Mouse (Mus musculus) kidney, embryonic 15.5 days (tissue): ENCODE results near the gene Rbm5. TPM values are rescaled to one million over a fixed set of nuclear protein-coding genes. Genes with fewer than 3 reads are reported as not detected.
A peak's percentile ranks its signal among the peaks of the same experiment; 100 is the strongest.

ENCODE experiments used
- ATAC-seq: fragments of 200-750 bp; cut with Nextera tagmentation; replicated peaks from 2 replicates; pipeline ENCODE4 v1.8.0; 2017; ENCODE audit warnings: moderate TSS enrichment; ENCODE audit not compliant: low FRiP score
- H3K27ac ChIP-seq: fragments of 300-500 bp; sonication (generic); 2 replicates; pipeline ENCODE4 v1.5.1; 2015; ENCODE audit warnings: mild to moderate bottlenecking, inconsistent platforms
- H3K27me3 ChIP-seq: fragments of 300-500 bp; sonication (generic); 2 replicates; pipeline ENCODE4 v1.6.1; 2015; ENCODE audit warnings: inconsistent platforms
- H3K36me3 ChIP-seq: fragments of 300-500 bp; sonication (generic); 2 replicates; pipeline ENCODE4 v1.6.1; 2015; ENCODE audit warnings: inconsistent platforms
- H3K4me1 ChIP-seq: fragments of 300-500 bp; sonication (generic); 2 replicates; pipeline ENCODE4 v1.6.1; 2015; ENCODE audit warnings: inconsistent platforms
- H3K4me2 ChIP-seq: fragments of 300-500 bp; sonication (generic); 2 replicates; pipeline ENCODE4 v1.6.1; 2015; ENCODE audit warnings: moderate library complexity, mild to moderate bottlenecking, inconsistent platforms
- H3K4me3 ChIP-seq: fragments of 300-500 bp; sonication (generic); replicated peaks from 2 replicates; pipeline ENCODE4 v1.5.1; 2015; ENCODE audit warnings: mild to moderate bottlenecking, inconsistent platforms
- H3K9ac ChIP-seq: fragments of 300-500 bp; sonication (generic); 2 replicates; pipeline ENCODE4 v1.6.1; 2015; ENCODE audit warnings: mild to moderate bottlenecking, inconsistent platforms
- H3K9me3 ChIP-seq: fragments of 300-500 bp; sonication (generic); replicated peaks from 2 replicates; pipeline ENCODE4 v1.6.1; 2016; ENCODE audit warnings: inconsistent platforms
- WGBS: fragments of 180-500 bp; shearing (Covaris S2); methylation state at CpG from one replicate; pipeline ENCODE4 v1.1.7; 2015; ENCODE audit warnings: mixed read lengths; 5-methylcytosine and 5-hydroxymethylcytosine counted together
- polyA plus RNA-seq: library from polyadenylated mRNA; unstranded; fragments of >200 nt; fragmentation: Nextera tagmentation; extraction: Ambion mirVana; gene quantifications from 2 replicates; pipeline ENCODE4 v1.2.1, GENCODE M21; 2015

The Rbm5 gene
- polyA plus RNA-seq, 1 experiment from 2014 or later, result 207 TPM

DNA sequence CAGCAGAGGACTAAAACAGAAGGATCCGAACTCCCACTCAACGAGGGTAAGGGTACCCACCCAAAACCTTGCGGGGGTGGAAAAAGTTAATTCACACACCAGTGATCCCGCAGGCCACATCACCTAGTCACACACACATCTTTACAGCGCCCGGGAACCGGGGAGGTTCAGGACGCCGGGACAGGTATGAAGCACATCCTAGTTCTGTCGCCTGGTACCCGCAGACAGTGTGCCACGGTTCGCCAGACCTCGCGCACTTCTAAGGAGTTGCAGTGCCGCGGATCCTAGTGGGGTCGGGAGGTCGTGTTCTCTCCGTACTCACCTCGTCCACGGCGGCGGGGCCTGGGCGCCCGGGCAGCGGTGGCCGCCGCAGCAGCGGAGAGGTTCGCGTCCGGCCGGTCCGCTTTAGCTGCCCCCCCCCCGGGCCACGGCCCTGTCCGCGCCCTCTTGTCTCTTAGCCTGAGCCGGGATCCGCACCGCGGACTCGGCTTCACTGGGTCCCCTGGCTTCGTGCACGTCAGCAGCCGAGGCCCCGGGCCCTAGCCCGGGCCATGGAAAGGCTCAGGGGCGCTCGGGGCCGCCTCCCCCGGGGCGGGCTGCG is 61.6 kb downstream of the Rbm5 start:
- WGBS, result 0% methylated on average over 55 of the region's 55 CpGs
- Histone ChIP-seq H3K36me3 (peaks cover 11% of the 10 kb centered on the region), H3K4me2 (peak overlapping the region; percentile 88), H3K4me3 (peak overlapping the region; percentile 78), H3K4me1 (peaks cover 80% of the 10 kb centered on the region), H3K27me3 (no peaks in the 10 kb centered on the region), H3K27ac (peak overlapping the region; percentile 93), H3K9ac (peak overlapping the region; percentile 91), H3K9me3 (no peaks in the 10 kb centered on the region)
- ATAC-seq, result peak; percentile 3; the same call in 1 of the 2 replicates

DNA sequence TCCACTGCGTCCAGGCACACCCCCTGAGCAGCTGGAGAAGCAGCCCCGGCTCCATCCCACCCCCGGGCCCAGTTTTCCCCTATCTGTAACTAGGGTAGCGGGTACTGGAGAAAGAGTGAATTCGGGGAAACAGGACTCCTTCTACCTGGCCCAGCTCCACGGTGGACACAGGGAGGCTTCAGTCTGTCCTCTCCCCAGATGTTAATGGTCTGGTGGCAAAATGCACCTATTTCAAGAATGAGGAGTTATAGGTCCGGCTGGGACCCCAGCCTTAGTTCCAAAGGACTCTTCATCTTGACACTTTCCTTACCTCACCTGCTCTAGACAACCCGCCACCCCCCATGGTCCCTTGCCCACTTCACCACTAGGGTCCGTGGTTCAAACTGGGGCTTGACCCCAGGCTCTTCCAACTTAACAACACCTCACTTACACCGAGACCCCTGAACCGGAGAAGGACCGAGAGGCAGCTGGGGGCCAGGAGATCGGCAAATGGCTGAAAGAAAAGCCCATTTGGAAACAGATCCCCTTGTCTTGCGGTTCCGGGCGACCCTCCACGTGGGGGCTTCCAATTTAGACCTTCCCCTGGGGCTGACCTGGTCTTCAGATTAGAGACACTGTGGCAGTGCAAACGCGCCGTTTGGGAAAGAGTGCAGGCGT is 62.2 kb downstream of the Rbm5 start:
- no peak for ATAC-seq
- WGBS, result 2% methylated on average over 21 of the region's 21 CpGs
- peak overlapping the region; percentile 88 for H3K4me2 ChIP-seq
- no peaks in the 10 kb centered on the region for H3K27me3 ChIP-seq
- H3K9ac ChIP-seq, result peak overlapping the region; percentile 91
- H3K4me3 ChIP-seq, result peak overlapping the region; percentile 78
- H3K36me3 ChIP-seq, result peaks cover 18% of the 10 kb centered on the region
- peak overlapping the region; percentile 93 for H3K27ac ChIP-seq
- H3K9me3 ChIP-seq, result no peaks in the 10 kb centered on the region
- H3K4me1 ChIP-seq, result peaks cover 80% of the 10 kb centered on the region

DNA sequence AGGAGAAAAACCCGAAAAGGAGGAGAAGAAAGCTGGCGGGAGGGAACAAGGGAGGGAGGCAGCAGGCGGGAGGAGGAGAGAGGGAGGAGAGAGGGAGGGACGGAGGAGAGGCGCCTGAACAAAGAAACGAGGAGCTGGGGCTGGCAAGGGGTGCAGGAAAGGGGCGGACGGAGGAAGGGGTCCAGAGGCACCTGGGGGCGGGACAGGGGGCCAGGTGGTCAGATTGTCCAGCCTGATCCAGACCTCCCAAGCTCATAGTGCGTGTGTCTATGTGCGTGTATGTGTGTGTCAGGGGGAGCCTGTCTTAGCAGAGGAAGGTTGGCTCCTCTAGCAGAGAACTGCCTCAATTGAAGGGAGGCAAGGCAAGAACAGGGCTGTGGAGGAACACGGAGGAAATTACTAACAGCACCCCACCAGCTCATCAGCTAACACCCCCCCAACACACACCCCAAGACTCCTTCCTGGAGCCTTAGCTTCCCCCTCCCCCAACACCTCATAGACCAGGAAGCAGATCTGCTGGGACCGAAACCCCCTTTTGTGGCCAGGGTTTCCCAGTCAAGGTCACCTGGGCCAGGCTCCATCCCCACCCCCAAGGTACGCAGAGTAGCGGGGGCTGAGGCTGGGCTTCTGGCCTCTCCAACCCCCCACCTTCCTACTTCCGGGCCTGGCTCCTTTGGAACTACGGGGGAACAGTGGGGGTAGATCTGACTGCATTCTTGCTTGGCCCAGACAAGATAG is 62.9 kb downstream of the Rbm5 start:
- Histone ChIP-seq H3K9me3 (no peaks in the 10 kb centered on the region), H3K4me2 (peak overlapping the region; percentile 88), H3K4me1 (peaks cover 80% of the 10 kb centered on the region), H3K27me3 (no peaks in the 10 kb centered on the region), H3K9ac (peak overlapping the region; percentile 91), H3K27ac (peak overlapping the region; percentile 93), H3K36me3 (peaks cover 25% of the 10 kb centered on the region), H3K4me3 (peak overlapping the region; percentile 78)
- no peak; the same call in 1 of the 2 replicates for ATAC-seq
- WGBS, result 2% methylated on average over 17 of the region's 17 CpGs

DNA sequence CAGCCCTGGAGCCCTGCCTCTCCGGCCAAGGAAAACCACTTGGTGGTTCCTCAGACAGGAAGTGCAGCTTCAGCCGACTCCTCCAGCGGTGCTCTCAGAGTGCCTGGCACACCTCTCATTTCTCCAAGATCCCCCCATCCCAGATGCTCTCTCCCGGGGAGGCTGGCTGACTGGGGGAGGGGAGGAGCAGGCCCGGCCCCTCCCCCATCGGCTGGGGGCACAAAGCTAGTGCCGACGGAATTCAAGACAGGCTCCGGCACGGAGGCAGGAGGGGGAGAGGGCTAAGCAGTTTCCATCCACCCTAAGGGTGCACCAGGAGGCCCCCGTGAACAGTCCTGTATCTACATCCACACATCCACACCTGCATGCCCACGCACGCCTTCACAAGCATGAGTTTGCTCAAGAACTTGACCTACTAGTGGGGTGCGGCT is 64.0 kb downstream of the Rbm5 start:
- H3K9me3 ChIP-seq, result no peaks in the 10 kb centered on the region
- peaks cover 87% of the 10 kb centered on the region for H3K4me1 ChIP-seq
- no peaks in the 10 kb centered on the region for H3K27me3 ChIP-seq
- peaks cover 29% of the 10 kb centered on the region for H3K36me3 ChIP-seq
- H3K9ac ChIP-seq, result peak overlapping the region; percentile 91
- WGBS, result 4% methylated on average over 14 of the region's 14 CpGs
- H3K4me2 ChIP-seq, result peak overlapping the region; percentile 88
- peak overlapping the region; percentile 93 for H3K27ac ChIP-seq
- peak overlapping the region; percentile 78 for H3K4me3 ChIP-seq
- no peak for ATAC-seq

DNA sequence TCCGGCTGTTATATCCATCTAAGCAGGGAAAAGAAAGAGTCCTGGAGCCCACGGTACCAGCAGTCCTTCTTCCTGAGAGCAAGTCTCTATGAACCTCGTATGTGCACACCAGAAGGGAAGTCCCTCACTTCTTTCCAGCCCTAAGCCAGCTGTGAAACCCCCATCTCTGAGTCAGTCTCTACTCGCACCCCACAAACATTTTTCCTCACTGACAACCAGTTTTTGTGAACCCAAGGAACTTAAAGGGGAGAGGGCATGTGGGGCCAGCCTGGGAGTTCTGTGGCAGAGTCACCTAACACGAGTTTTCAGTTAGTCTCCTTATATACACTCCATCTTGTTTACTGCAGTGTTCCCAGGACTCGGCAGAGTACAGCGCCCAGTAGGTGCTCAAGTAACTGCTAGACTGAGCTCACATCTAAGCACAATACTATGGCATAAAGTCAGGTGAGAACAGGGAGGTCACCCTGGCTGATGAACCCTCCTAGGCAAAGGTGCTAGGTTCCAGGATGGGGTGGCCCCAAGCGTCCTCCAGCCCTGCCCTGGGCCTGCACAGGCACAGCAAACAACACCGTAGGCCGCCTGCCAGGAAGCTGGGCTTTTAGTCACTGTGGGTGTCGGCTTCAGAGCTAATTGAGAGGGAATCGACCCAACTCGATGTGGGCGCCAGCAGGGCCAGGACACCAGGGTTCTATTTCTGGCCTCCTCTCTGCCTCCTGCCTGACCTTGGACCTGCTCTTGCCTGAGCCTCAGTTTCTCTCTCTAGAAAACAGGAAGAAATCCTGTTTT is 67.3 kb downstream of the Rbm5 start:
- Histone ChIP-seq H3K9ac (no peak overlapping the region; the same call in 1 of the 2 replicates), H3K36me3 (peaks cover 44% of the 10 kb centered on the region), H3K9me3 (no peaks in the 10 kb centered on the region), H3K27ac (peak overlapping the region; percentile 68), H3K4me3 (no peak overlapping the region), H3K27me3 (no peaks in the 10 kb centered on the region), H3K4me2 (no peak overlapping the region), H3K4me1 (peaks cover 100% of the 10 kb centered on the region)
- ATAC-seq, result no peak
- 43% methylated on average over 14 of the region's 14 CpGs for WGBS

DNA sequence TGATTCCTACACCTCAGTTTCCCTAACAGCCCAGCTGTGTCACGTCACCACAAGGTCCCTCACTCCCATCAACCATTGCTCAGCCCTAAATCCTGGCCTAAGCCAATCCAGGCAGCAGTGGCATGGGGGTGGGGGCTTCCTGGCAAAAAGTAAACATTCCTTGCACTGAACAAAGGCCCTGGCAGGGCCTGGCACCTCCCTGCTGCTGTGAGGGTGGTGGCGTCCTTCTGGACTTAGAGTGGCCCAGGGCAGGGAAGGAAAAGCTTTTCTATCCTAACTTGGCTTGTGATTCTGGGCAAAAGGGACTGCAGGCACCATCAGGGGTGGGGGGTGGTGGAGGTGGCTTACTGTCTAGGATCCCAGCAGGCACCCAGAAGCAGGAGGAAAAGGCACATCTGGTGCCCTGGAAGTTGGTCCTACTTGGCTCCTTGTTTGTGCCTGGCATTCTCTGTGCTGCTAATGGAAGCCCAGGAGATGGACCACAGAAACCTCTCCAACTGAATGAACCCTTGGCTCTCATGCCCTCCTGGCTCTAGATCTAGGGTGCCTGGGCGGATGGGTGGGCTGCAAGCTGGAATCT is 68.1 kb downstream of the Rbm5 start:
- H3K9ac ChIP-seq, result peak overlapping the region; percentile 28
- ATAC-seq, result no peak

DNA sequence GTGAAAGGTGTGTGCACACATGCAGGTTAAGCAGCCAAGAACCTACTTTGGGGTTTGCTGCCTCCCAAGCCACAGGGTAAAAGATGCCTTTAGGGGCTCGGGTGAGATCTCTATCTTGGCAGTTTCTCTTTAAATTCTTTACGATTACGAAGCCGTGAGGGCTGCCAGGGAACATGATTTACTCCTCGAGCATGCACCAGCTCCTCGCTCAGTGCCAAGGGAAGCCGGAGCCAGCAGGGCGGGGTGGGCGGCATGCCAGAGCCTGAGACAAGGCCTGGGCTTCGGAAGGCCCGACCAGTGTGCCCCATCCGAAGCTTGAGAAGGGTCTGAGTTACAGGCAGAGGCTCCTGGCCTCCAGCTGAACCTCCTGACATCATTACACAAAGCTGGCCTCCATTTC is 69.2 kb downstream of the Rbm5 start:
- no peak for ATAC-seq
- 14% methylated on average over 12 of the region's 12 CpGs for WGBS
- H3K9me3 ChIP-seq, result no peaks in the 10 kb centered on the region
- peaks cover 44% of the 10 kb centered on the region for H3K36me3 ChIP-seq
- H3K27ac ChIP-seq, result peak overlapping the region; percentile 90
- peak overlapping the region; percentile 18; the same call in 1 of the 2 replicates for H3K9ac ChIP-seq
- peaks cover 100% of the 10 kb centered on the region for H3K4me1 ChIP-seq
- H3K4me2 ChIP-seq, result peak overlapping the region; percentile 19
- no peak overlapping the region for H3K4me3 ChIP-seq
- H3K27me3 ChIP-seq, result no peaks in the 10 kb centered on the region

More for the DNA sequence above, 68.1 kb downstream of the Rbm5 start:
- Histone ChIP-seq H3K27ac (peak overlapping the region; percentile 68), H3K4me2 (peak overlapping the region; percentile 21; the same call in 1 of the 2 replicates), H3K4me1 (peaks cover 100% of the 10 kb centered on the region), H3K36me3 (peaks cover 44% of the 10 kb centered on the region), H3K27me3 (no peaks in the 10 kb centered on the region), H3K9me3 (no peaks in the 10 kb centered on the region), H3K4me3 (no peak overlapping the region)
- 63% methylated on average over 3 of the region's 3 CpGs for WGBS

DNA sequence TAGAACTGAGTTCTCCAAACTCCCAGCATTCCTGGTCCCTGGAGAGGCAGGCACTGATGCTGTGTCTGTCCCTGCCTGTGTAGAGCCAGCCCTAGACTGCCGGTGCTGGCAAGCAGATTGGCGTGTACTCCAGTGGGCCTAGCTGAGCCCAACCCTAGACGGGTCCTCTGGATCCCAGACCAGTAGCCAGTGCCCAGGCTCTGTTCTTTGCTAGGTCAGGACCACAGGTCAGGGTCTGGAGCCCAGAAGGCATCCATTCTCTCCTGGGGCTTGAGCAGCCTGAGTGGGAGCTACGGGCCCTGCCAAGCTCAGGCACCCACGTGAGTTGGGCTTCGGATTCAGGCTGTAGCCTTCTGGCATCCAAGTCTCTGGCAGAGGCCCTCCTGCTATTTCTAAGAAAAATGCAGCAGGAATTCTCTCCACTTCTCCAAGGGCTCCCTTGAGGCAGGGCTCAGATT is 70.7 kb downstream of the Rbm5 start:
- Histone ChIP-seq H3K27ac (peak overlapping the region; percentile 90), H3K4me1 (peaks cover 100% of the 10 kb centered on the region), H3K9me3 (no peaks in the 10 kb centered on the region), H3K4me3 (peak overlapping the region; percentile 6; the same call in 1 of the 2 replicates), H3K4me2 (peak overlapping the region; percentile 57), H3K27me3 (no peaks in the 10 kb centered on the region), H3K9ac (0 out of 2 replicates have a peak overlapping the region, but pooled peaks have one; percentile 17), H3K36me3 (peaks cover 43% of the 10 kb centered on the region)
- peak; percentile 16; the same call in 1 of the 2 replicates for ATAC-seq
- WGBS, result 23% methylated on average over 6 of the region's 6 CpGs

DNA sequence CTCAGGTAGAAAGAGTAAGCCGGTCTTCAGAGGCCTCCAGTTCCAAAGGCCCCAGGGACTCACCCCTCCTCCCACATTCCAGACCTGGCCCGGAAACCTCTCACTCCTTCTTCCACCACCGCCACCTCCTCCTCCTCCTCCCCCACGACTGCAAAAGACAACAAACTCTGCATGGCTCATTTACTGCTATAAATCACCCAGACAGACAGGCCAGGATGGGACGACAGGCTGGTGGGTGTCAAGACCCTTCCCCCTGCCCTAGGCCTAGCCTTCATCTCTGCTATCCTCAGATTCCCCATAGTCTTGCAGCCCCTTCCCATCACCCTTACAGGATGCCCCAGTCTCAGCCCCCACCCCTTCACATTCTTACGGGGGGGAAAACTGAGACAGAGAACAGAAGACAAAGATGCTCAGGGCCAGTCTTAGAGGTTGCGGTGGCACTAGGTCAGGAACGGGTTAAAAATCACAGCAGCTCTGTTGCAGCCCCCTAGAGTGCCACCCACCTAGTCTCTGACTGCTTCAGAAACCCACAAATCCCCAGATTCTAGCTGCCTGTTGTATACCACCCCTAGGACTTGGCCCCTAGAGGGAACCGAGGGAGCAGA is 71.3 kb downstream of the Rbm5 start:
- 8% methylated on average over 9 of the region's 9 CpGs for WGBS
- no peaks in the 10 kb centered on the region for H3K9me3 ChIP-seq
- H3K27me3 ChIP-seq, result no peaks in the 10 kb centered on the region
- peak overlapping the region; percentile 90 for H3K27ac ChIP-seq
- peak; percentile 47 for ATAC-seq
- H3K4me1 ChIP-seq, result peaks cover 100% of the 10 kb centered on the region
- H3K36me3 ChIP-seq, result peaks cover 45% of the 10 kb centered on the region
- H3K4me2 ChIP-seq, result peak overlapping the region; percentile 57
- no peak overlapping the region for H3K9ac ChIP-seq
- H3K4me3 ChIP-seq, result peak overlapping the region; percentile 25

DNA sequence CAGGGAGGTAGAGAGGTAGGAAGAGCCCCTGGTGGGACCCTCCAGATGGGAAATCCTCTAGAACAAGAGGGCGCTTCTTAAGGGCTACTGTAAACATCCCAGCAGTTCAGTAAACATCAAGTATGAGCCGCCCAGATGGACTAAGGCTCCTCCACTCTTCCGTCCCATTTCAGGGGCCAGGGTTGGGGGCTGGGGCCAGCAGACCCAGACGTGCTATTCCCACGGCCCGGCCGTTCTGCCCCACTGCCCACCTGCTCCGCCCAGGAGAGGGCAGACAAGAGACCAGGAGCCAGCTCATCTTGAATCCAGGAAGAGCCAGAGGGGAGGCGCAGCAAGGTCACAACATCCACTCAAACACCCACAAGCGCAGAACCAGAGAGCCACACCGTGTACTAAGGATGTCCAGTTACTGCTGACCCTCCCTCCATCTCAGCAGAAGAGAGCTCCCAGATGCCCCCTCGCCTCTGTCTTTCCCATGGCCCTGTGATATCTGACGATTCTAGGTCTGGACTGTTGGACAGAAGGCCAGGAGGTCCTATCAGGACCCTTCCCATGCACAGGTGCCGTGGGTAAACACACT is 72.1 kb downstream of the Rbm5 start:
- Histone ChIP-seq H3K4me2 (peak overlapping the region; percentile 57), H3K36me3 (peaks cover 40% of the 10 kb centered on the region), H3K4me3 (peak overlapping the region; percentile 25), H3K27me3 (no peaks in the 10 kb centered on the region), H3K9me3 (no peaks in the 10 kb centered on the region), H3K9ac (peak overlapping the region; percentile 27; the same call in 1 of the 2 replicates), H3K4me1 (peaks cover 96% of the 10 kb centered on the region), H3K27ac (peak overlapping the region; percentile 90)
- peak; percentile 61 for ATAC-seq
- 10% methylated on average over 14 of the region's 14 CpGs for WGBS
